Mouse (Mus musculus) CH12.LX (cell line): Measurements from ENCODE around the gene Stub1. TPM values are rescaled to one million over a fixed set of nuclear protein-coding genes. Genes with fewer than 3 reads are reported as not detected.

Source experiments
- DNase-seq: peaks from one replicate; pipeline ENCODE4 v3.0.0-alpha.2; 2013; ENCODE audit errors: extremely low read depth
- H3K27ac ChIP-seq: 2 replicates; pipeline ENCODE4 v1.5.1; 2012; ENCODE audit warnings: low read depth, mild to moderate bottlenecking, control low read depth, moderate library complexity; ENCODE audit not compliant: insufficient read depth
- H3K27me3 ChIP-seq: replicated peaks from 2 replicates; pipeline ENCODE3; 2012; ENCODE audit warnings: inconsistent platforms
- H3K36me3 ChIP-seq, 2 experiments: replicated peaks in 1 of 2; 2 replicates each; pipeline versions ENCODE3 to v1.6.1; 2012; ENCODE audit warnings: inconsistent platforms in 1 of 2, low read length in 1 of 2, mild to moderate bottlenecking in 1 of 2, mixed read lengths in 1 of 2, moderate library complexity in 1 of 2; ENCODE audit not compliant: control insufficient read depth in 1 of 2, insufficient read depth in 1 of 2
- H3K4me1 ChIP-seq, 2 experiments: 2 replicates each; pipeline ENCODE4 v1.6.1; 2012; ENCODE audit warnings: inconsistent platforms in 1 of 2, moderate library complexity in 1 of 2; ENCODE audit not compliant: insufficient read depth in 2 of 2, control insufficient read depth in 1 of 2
- H3K4me2 ChIP-seq: 2 replicates; pipeline ENCODE4 v1.6.1; 2012; ENCODE audit warnings: low read depth, mild to moderate bottlenecking, control low read depth; ENCODE audit not compliant: poor library complexity, insufficient read depth, severe bottlenecking
- H3K4me3 ChIP-seq, 3 experiments: fragments of 150-350 bp in 1 of 3; sonication (generic) in 1 of 3; replicated peaks in 1 of 3; 2 replicates each; pipeline versions ENCODE3 to v1.5.1; 2011 to 2012; ENCODE audit warnings: low read depth in 2 of 3, low read length in 2 of 3, mild to moderate bottlenecking in 2 of 3, moderate library complexity in 2 of 3, control low read depth in 1 of 3, improper control_type of control experiment in 1 of 3, inconsistent platforms in 1 of 3, mixed read lengths in 1 of 3; ENCODE audit not compliant: poor library complexity in 1 of 3
- H3K79me2 ChIP-seq: replicated peaks from 2 replicates; pipeline ENCODE4 v1.6.1; 2012; ENCODE audit warnings: mild to moderate bottlenecking, moderate library complexity; ENCODE audit not compliant: control insufficient read depth, poor library complexity, insufficient read depth, severe bottlenecking; ENCODE audit errors: extremely low read depth
- H3K9ac ChIP-seq: 2 replicates; pipeline ENCODE4 v1.6.1; 2012; ENCODE audit warnings: low read depth, mild to moderate bottlenecking, control low read depth, moderate library complexity; ENCODE audit not compliant: insufficient read depth
- H3K9me3 ChIP-seq: replicated peaks from 2 replicates; pipeline ENCODE3; 2012; ENCODE audit warnings: low read length, inconsistent platforms, mixed read lengths
- CHD1 ChIP-seq: IDR thresholded peaks from 2 replicates; pipeline ENCODE4 v1.6.1; 2012; ENCODE audit warnings: low read depth, low read length, improper control_type of control experiment, inconsistent platforms
- CTCF ChIP-seq, 2 experiments: IDR thresholded peaks in 1 of 2; conservative IDR thresholded peaks in 1 of 2; 2 replicates each; pipeline ENCODE4 v1.5.1; 2011 to 2012; ENCODE audit warnings: low read depth in 2 of 2, low read length in 2 of 2, improper control_type of control experiment in 1 of 2, inconsistent platforms in 1 of 2, mild to moderate bottlenecking in 1 of 2, moderate library complexity in 1 of 2
- E2F4 ChIP-seq: IDR thresholded peaks from 2 replicates; pipeline ENCODE4 v1.6.1; 2011; ENCODE audit warnings: low read depth, low read length, improper control_type of control experiment; ENCODE audit not compliant: insufficient replicate concordance
- EP300 ChIP-seq: IDR thresholded peaks from 2 replicates; pipeline ENCODE4 v1.6.1; 2011; ENCODE audit warnings: low read length, improper control_type of control experiment
- ETS1 ChIP-seq: conservative IDR thresholded peaks from 2 replicates; pipeline ENCODE4 v1.6.1; 2012; ENCODE audit warnings: low read depth, mild to moderate bottlenecking, inconsistent platforms, low read length, improper control_type of control experiment, moderate library complexity
- HCFC1 ChIP-seq: IDR thresholded peaks from 2 replicates; pipeline ENCODE4 v1.6.1; 2012; ENCODE audit warnings: low read depth, mild to moderate bottlenecking, inconsistent platforms, low read length, improper control_type of control experiment
- IRF4 ChIP-seq: IDR thresholded peaks from 2 replicates; pipeline ENCODE4 v1.6.1; 2014; ENCODE audit warnings: low read depth, mild to moderate bottlenecking, inconsistent platforms, low read length, improper control_type of control experiment
- JUN ChIP-seq: IDR thresholded peaks from 2 replicates; pipeline ENCODE4 v1.6.1; 2011; ENCODE audit warnings: low read depth, mild to moderate bottlenecking, low read length, improper control_type of control experiment, moderate library complexity; ENCODE audit not compliant: insufficient read depth
- JUND ChIP-seq: conservative IDR thresholded peaks from 2 replicates; pipeline ENCODE4 v1.6.1; 2011; ENCODE audit warnings: low read depth, low read length, improper control_type of control experiment
- MAX ChIP-seq: IDR thresholded peaks from 2 replicates; pipeline ENCODE4 v1.6.1; 2011; ENCODE audit warnings: low read length, improper control_type of control experiment
- PAX5 ChIP-seq: IDR thresholded peaks from 2 replicates; pipeline ENCODE4 v1.6.1; 2012; ENCODE audit warnings: low read length, inconsistent platforms, mixed read lengths
- POLR2A ChIP-seq: IDR thresholded peaks from 2 replicates; pipeline ENCODE4 v1.6.1; 2011; ENCODE audit warnings: low read depth, mild to moderate bottlenecking, improper control_type of control experiment, low read length
- POLR2AphosphoS2 ChIP-seq: IDR thresholded peaks from 2 replicates; pipeline ENCODE4 v1.6.1; 2011; ENCODE audit warnings: low read depth, low read length, improper control_type of control experiment
- SIN3A ChIP-seq: IDR thresholded peaks from 2 replicates; pipeline ENCODE4 v1.6.1; 2012; ENCODE audit warnings: low read length, improper control_type of control experiment, inconsistent platforms
- SMC3 ChIP-seq: IDR thresholded peaks from 2 replicates; pipeline ENCODE4 v1.6.1; 2011; ENCODE audit warnings: low read depth, low read length, improper control_type of control experiment
- UBTF ChIP-seq: IDR thresholded peaks from 2 replicates; pipeline ENCODE4 v1.6.1; 2012; ENCODE audit warnings: low read depth, mild to moderate bottlenecking, inconsistent platforms, low read length, improper control_type of control experiment, moderate library complexity
- USF1 ChIP-seq: IDR thresholded peaks from 2 replicates; pipeline ENCODE4 v1.6.1; 2014; ENCODE audit warnings: low read depth, mild to moderate bottlenecking, inconsistent platforms, low read length, improper control_type of control experiment
- ZC3H11A ChIP-seq: IDR thresholded peaks from 2 replicates; pipeline ENCODE4 v1.6.1; 2012; ENCODE audit warnings: low read depth, mild to moderate bottlenecking, inconsistent platforms, low read length, improper control_type of control experiment
- ZKSCAN1 ChIP-seq: IDR thresholded peaks from 2 replicates; pipeline ENCODE4 v1.6.1; 2012; ENCODE audit warnings: low read depth, inconsistent platforms, low read length, improper control_type of control experiment, borderline replicate concordance
- ZNF384 ChIP-seq: IDR thresholded peaks from 2 replicates; pipeline ENCODE4 v1.6.1; 2012; ENCODE audit warnings: low read depth, low read length, improper control_type of control experiment, inconsistent platforms
- dilution Hi-C: fragments of 300-500 bp; cut with MboI; formaldehyde crosslinking; loops from 2 replicates; pipeline ENCODE4 v1.14.3; 2020; ENCODE audit warnings: low sequenced_read_pairs; ENCODE audit not compliant: extremely low pct_unique_long_range_greater_than_20kb, extremely low pct_ligation_motif_present
- in situ Hi-C: fragments of 300-500 bp; cut with MboI; formaldehyde crosslinking; loops from 3 replicates; pipeline ENCODE4 v1.14.3; 2019; ENCODE audit warnings: low sequenced_read_pairs, low pct_ligation_motif_present, low pct_unique_long_range_greater_than_20kb, mixed read lengths
- polyA plus RNA-seq: library from polyadenylated mRNA; unstranded; fragments of >175 nt; gene quantifications from 2 replicates; pipeline ENCODE4 v1.2.1, GENCODE M21; 2012; ENCODE audit warnings: low read depth; ENCODE audit not compliant: insufficient read length
- total RNA-seq, 2 experiments: library from RNA; depleted of rRNA; stranded (reverse); fragments of 300-350 nt in 1 of 2; fragments of >200 nt in 1 of 2; gene quantifications; 2 replicates each; pipeline ENCODE4 v1.2.3; 2012 to 2014

Stub1 gene
- total and polyA plus RNA-seq, 3 experiments: 62.9 to 98.3 (median 84.8) TPM

- no peak for TF ChIP-seq ETS1
- TF ChIP-seq JUN: no peak
- TF ChIP-seq PAX5: no peak
- TF ChIP-seq POLR2AphosphoS2: no peak; the same call in 1 of the 2 replicates
- no peak for TF ChIP-seq JUND
- TF ChIP-seq, all 38 proteins: peak for 0
- Histone ChIP-seq H3K4me3 (no peak within 1 kb of the TSS), H3K36me3 (peaks cover 68 to 76% of the 10 kb centered on the region in 2 experiments), H3K4me2 (no peak within 1 kb of the TSS), H3K9ac (no peak within 1 kb of the TSS), H3K27ac (no peak within 1 kb of the TSS), H3K4me1 (peaks cover 9 to 19% of the 10 kb centered on the region in 2 experiments), H3K79me2 (peaks cover 4% of the 10 kb centered on the region), H3K27me3 (no peaks in the 10 kb centered on the region), H3K9me3 (no peaks in the 10 kb centered on the region)
- dilution Hi-C loops (no loop called here), in situ Hi-C loops (no loop called here)
- DNase-seq: no peak
Observed at GRCm38 (mm10) chr17:25837076-25837410, 3.8 kb upstream of the Stub1 start, which contains the start of gene Rhbdl1. Rhbdl1 (minus strand) TSS chr17:25837295.

GRCm38 (mm10) chr17:25836397-25837075 lies 3.3 kb upstream of the Stub1 start:
- dilution Hi-C loops (no loop called here), in situ Hi-C loops (no loop called here)
- no peak for DNase-seq
- Histone ChIP-seq H3K36me3 (peaks cover 65 to 76% of the 10 kb centered on the region in 2 experiments), H3K9ac (no peak overlapping the region), H3K4me1 (peaks cover 13 to 24% of the 10 kb centered on the region in 2 experiments), H3K27me3 (no peaks in the 10 kb centered on the region), H3K4me3 (no peak overlapping the region), H3K79me2 (peaks cover 9% of the 10 kb centered on the region), H3K27ac (no peak overlapping the region), H3K4me2 (no peak overlapping the region), H3K9me3 (no peaks in the 10 kb centered on the region)
- no peak for TF ChIP-seq ZC3H11A
- no peak for TF ChIP-seq JUN
- TF ChIP-seq USF1: no peak
- TF ChIP-seq UBTF: no peak
- TF ChIP-seq SIN3A: no peak
- TF ChIP-seq ZNF384: no peak
- no peak for TF ChIP-seq EP300
- TF ChIP-seq IRF4: no peak
- no peak for TF ChIP-seq JUND
- no peak for TF ChIP-seq ZKSCAN1
- TF ChIP-seq CHD1: no peak
- no peak for TF ChIP-seq E2F4
- TF ChIP-seq POLR2A: no peak
- no peak; the same call in 1 of the 2 replicates for TF ChIP-seq POLR2AphosphoS2
- TF ChIP-seq CTCF (conservative IDR thresholded peaks at IDR 0.05 in 1 of 2, IDR thresholded peaks at IDR 0.05 in 1 of 2; ENCODE audit: low read depth in 2 of 2, low read length in 2 of 2): no peak
- no peak for TF ChIP-seq SMC3
- no peak for TF ChIP-seq MAX
- no peak for TF ChIP-seq HCFC1
